Mouse (Mus musculus) megakaryocyte, embryonic 14.5 days (primary cell): ENCODE data around the gene Cd84. TPM values are rescaled to one million over a fixed set of nuclear protein-coding genes. Genes with fewer than 3 reads are reported as not detected.
"Not testable (repeated sequence)": the region's sequence is repeated elsewhere in the genome, so short reads cannot be mapped to it uniquely, and the experiment has no call there.

Source experiments
- H3K27me3 ChIP-seq: replicated peaks from 2 replicates; pipeline ENCODE3; 2012; ENCODE audit warnings: inconsistent platforms
- H3K36me3 ChIP-seq: replicated peaks from 2 replicates; pipeline ENCODE3; 2012; ENCODE audit warnings: low read length, inconsistent platforms, mixed read lengths
- H3K4me1 ChIP-seq: 2 replicates; pipeline ENCODE4 v1.6.1; 2012; ENCODE audit warnings: inconsistent platforms
- H3K4me3 ChIP-seq: replicated peaks from 2 replicates; pipeline ENCODE3; 2012; ENCODE audit warnings: moderate library complexity, mild to moderate bottlenecking, inconsistent platforms
- H3K9me3 ChIP-seq: 2 replicates; pipeline ENCODE4 v1.6.1; 2012; ENCODE audit warnings: inconsistent platforms
- FLI1 ChIP-seq: IDR thresholded peaks from 2 replicates; pipeline ENCODE4 v1.6.1; 2012; ENCODE audit warnings: low read length, inconsistent platforms, mixed read lengths
- GATA1 ChIP-seq: IDR thresholded peaks from 3 replicates; pipeline ENCODE4 v1.6.1; 2012; ENCODE audit warnings: mixed read lengths, low read length, inconsistent platforms, borderline replicate concordance
- polyA plus RNA-seq: library from polyadenylated mRNA; stranded (reverse); fragments of >175 nt; gene quantifications from 2 replicates; pipeline ENCODE4 v1.2.3, GENCODE M21; 2012; ENCODE audit warnings: low replicate concordance; ENCODE audit not compliant: insufficient read depth

Gene Cd84
- polyA plus RNA-seq, 1 experiment = 4.2 TPM

GRCm38 (mm10) chr1:171827674-171828073 lies 11.8 kb upstream of the Cd84 start:
- no peak for TF ChIP-seq FLI1
- TF ChIP-seq GATA1 = no peak
- Histone ChIP-seq H3K36me3 (peaks cover 8% of the 10 kb centered on the region), H3K27me3 (no peaks in the 10 kb centered on the region), H3K4me3 (no peak overlapping the region), H3K4me1 (peaks cover 12% of the 10 kb centered on the region; the same call in 1 of the 2 replicates), H3K9me3 (peaks cover 5% of the 10 kb centered on the region)

GRCm38 (mm10) chr1:171840450-171841023 lies 1.0 kb downstream of the Cd84 start:
- H3K9me3 ChIP-seq = no peaks in the 10 kb centered on the region
- peaks cover 39% of the 10 kb centered on the region for H3K4me1 ChIP-seq
- TF ChIP-seq GATA1 = no peak
- TF ChIP-seq FLI1 = no peak
- no peaks in the 10 kb centered on the region for H3K27me3 ChIP-seq
- H3K36me3 ChIP-seq = peaks cover 14% of the 10 kb centered on the region
- H3K4me3 ChIP-seq = peak overlapping the region; percentile 90

- no peaks in the 10 kb centered on the region for H3K27me3 ChIP-seq
Observed at GRCm38 (mm10) chr1:171845035-171845754, 5.7 kb downstream of the Cd84 start.

GRCm38 (mm10) chr1:171848201-171848600 lies 8.7 kb downstream of the Cd84 start:
- TF ChIP-seq GATA1 (no peak; the same call in 2 of the 3 replicates), FLI1 (no peak)
- Histone ChIP-seq H3K27me3 (no peaks in the 10 kb centered on the region), H3K9me3 (no peaks in the 10 kb centered on the region), H3K36me3 (peaks cover 84% of the 10 kb centered on the region), H3K4me1 (peaks cover 95% of the 10 kb centered on the region), H3K4me3 (peak overlapping the region; percentile 53)

More at GRCm38 (mm10) chr1:171845035-171845754, 5.7 kb downstream of the Cd84 start:
- no peak for TF ChIP-seq FLI1
- Histone ChIP-seq H3K9me3 (no peaks in the 10 kb centered on the region), H3K36me3 (peaks cover 54% of the 10 kb centered on the region), H3K4me3 (peak overlapping the region; percentile 85), H3K4me1 (peaks cover 71% of the 10 kb centered on the region)

GRCm38 (mm10) chr1:171848757-171849156 lies 9.3 kb downstream of the Cd84 start:
- TF ChIP-seq GATA1 (no peak), FLI1 (no peak)
- no peaks in the 10 kb centered on the region for H3K27me3 ChIP-seq
- no peaks in the 10 kb centered on the region for H3K9me3 ChIP-seq
- peaks cover 97% of the 10 kb centered on the region for H3K4me1 ChIP-seq
- H3K36me3 ChIP-seq = peaks cover 87% of the 10 kb centered on the region
- no peak overlapping the region for H3K4me3 ChIP-seq

GRCm38 (mm10) chr1:171849454-171849853 lies 10.0 kb downstream of the Cd84 start:
- TF ChIP-seq FLI1 (no peak), GATA1 (no peak)
- Histone ChIP-seq H3K27me3 (no peaks in the 10 kb centered on the region), H3K36me3 (peaks cover 86% of the 10 kb centered on the region), H3K4me3 (peak overlapping the region; percentile 55), H3K4me1 (peaks cover 92% of the 10 kb centered on the region), H3K9me3 (no peaks in the 10 kb centered on the region)

GRCm38 (mm10) chr1:171865467-171865866 lies 26.0 kb downstream of the Cd84 start:
- TF ChIP-seq GATA1 = no peak
- no peak for TF ChIP-seq FLI1
- H3K4me3 ChIP-seq = no peak overlapping the region
- H3K27me3 ChIP-seq = no peaks in the 10 kb centered on the region
- H3K9me3 ChIP-seq = peaks cover 4% of the 10 kb centered on the region; the same call in 1 of the 2 replicates
- H3K36me3 ChIP-seq = peaks cover 59% of the 10 kb centered on the region
- H3K4me1 ChIP-seq = peaks cover 4% of the 10 kb centered on the region; the same call in 1 of the 2 replicates

- TF ChIP-seq GATA1 = no peak
- no peak for TF ChIP-seq FLI1
Observed at GRCm38 (mm10) chr1:171886989-171887388, 47.5 kb downstream of the Cd84 start.

GRCm38 (mm10) chr1:171895364-171895763 lies 55.9 kb downstream of the Cd84 start, which contains the start of gene Gm10521:
TSS of gene Gm10521 (plus strand) at chr1:171895664.
- peaks cover 38% of the 10 kb centered on the region for H3K36me3 ChIP-seq
- H3K27me3 ChIP-seq, H3K4me3 ChIP-seq, H3K4me1 ChIP-seq: not testable (repeated sequence)
- peaks cover 19% of the 10 kb centered on the region for H3K9me3 ChIP-seq

More at GRCm38 (mm10) chr1:171886989-171887388, 47.5 kb downstream of the Cd84 start:
- H3K9me3 ChIP-seq = peaks cover 4% of the 10 kb centered on the region; the same call in 1 of the 2 replicates
- peaks cover 28% of the 10 kb centered on the region for H3K4me1 ChIP-seq
- H3K4me3 ChIP-seq = peak overlapping the region; percentile 60
- no peaks in the 10 kb centered on the region for H3K27me3 ChIP-seq
- peaks cover 65% of the 10 kb centered on the region for H3K36me3 ChIP-seq

GRCm38 (mm10) chr1:171904011-171904410 lies 64.5 kb downstream of the Cd84 start:
- Histone ChIP-seq H3K9me3 (peaks cover 23% of the 10 kb centered on the region), H3K36me3 (peaks cover 34% of the 10 kb centered on the region), H3K4me3 (no peak overlapping the region), H3K27me3 (no peaks in the 10 kb centered on the region), H3K4me1 (no peaks in the 10 kb centered on the region)
- TF ChIP-seq FLI1 (no peak), GATA1 (no peak)
